Mouse (Mus musculus) hindbrain, embryonic 16.5 days (tissue): ENCODE data around the gene Nemf. TPM values are rescaled to one million over a fixed set of nuclear protein-coding genes. Genes with fewer than 3 reads are reported as not detected.

Experiments
- ATAC-seq: fragments of 200-750 bp; cut with Nextera tagmentation; 2 replicates; pipeline ENCODE4 v1.8.0; 2017; ENCODE audit warnings: moderate TSS enrichment, moderate library complexity
- H3K27ac ChIP-seq: fragments of 300-500 bp; sonication (generic); 2 replicates; pipeline ENCODE4 v1.5.1; 2014; ENCODE audit warnings: low read depth, mild to moderate bottlenecking, control low read depth, low read length, moderate library complexity
- H3K27me3 ChIP-seq: fragments of 300-500 bp; sonication (generic); replicated peaks from 2 replicates; pipeline ENCODE4 v1.6.1; 2014; ENCODE audit warnings: low read length; ENCODE audit not compliant: control insufficient read depth, insufficient read depth
- H3K36me3 ChIP-seq: fragments of 300-500 bp; sonication (generic); 2 replicates; pipeline ENCODE4 v1.6.1; 2014; ENCODE audit warnings: mild to moderate bottlenecking, low read length, moderate library complexity, mixed read lengths; ENCODE audit not compliant: control insufficient read depth, insufficient read depth
- H3K4me1 ChIP-seq: fragments of 300-500 bp; sonication (generic); 2 replicates; pipeline ENCODE4 v1.6.1; 2014; ENCODE audit warnings: low read depth, low read length; ENCODE audit not compliant: control insufficient read depth, insufficient read depth
- H3K4me2 ChIP-seq: fragments of 300-500 bp; sonication (generic); 2 replicates; pipeline ENCODE4 v1.6.1; 2014; ENCODE audit warnings: mild to moderate bottlenecking, low read length, control low read depth, moderate library complexity
- H3K4me3 ChIP-seq: fragments of 300-500 bp; sonication (generic); 2 replicates; pipeline ENCODE4 v1.5.1; 2014; ENCODE audit warnings: mild to moderate bottlenecking, low read length, control low read depth, moderate library complexity
- H3K9ac ChIP-seq: fragments of 300-500 bp; sonication (generic); 2 replicates; pipeline ENCODE4 v1.6.1; 2014; ENCODE audit warnings: low read depth, mild to moderate bottlenecking, control low read depth, low read length, moderate library complexity
- H3K9me3 ChIP-seq: fragments of 300-500 bp; sonication (generic); 2 replicates; pipeline ENCODE4 v1.6.1; 2014; ENCODE audit warnings: mild to moderate bottlenecking, low read length, moderate library complexity; ENCODE audit not compliant: control insufficient read depth
- WGBS: fragments of 180-500 bp; shearing (Covaris S2); extraction: QIAGEN DNeasy Blood & Tissue Kit; methylation state at CpG from one replicate; pipeline ENCODE4 v1.1.7; 2014; 5-methylcytosine and 5-hydroxymethylcytosine counted together
- polyA plus RNA-seq: library from polyadenylated mRNA; unstranded; fragments of >200 nt; fragmentation: Nextera tagmentation; extraction: Ambion mirVana; gene quantifications from 2 replicates; pipeline ENCODE4 v1.2.1, GENCODE M21; 2015

Nemf gene
- polyA plus RNA-seq, 1 experiment from 2014 or later, result 85.0 TPM

DNA sequence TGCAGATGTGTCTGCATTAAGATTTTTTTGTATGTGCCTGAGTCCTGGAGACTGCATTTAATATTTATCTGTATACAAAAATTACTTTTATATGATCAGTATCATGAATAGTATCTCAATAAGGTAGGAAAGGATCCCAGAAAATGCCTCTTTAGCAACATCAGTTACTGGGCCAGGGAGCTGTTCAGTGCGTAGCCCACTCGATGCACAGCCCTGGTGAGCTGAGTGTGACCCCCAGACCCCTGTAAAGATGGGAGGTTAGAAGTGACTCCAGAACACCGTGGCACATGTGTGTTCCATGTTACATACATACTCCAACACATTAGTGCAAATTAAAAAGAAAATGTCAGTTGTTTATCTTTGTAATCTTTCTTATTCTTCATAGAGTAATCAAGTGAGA lies 57.1 kb downstream of the Nemf start:
- Histone ChIP-seq H3K4me3 (no peak overlapping the region), H3K4me1 (peaks cover 23% of the 10 kb centered on the region), H3K9me3 (no peaks in the 10 kb centered on the region), H3K36me3 (peaks cover 17% of the 10 kb centered on the region), H3K27ac (no peak overlapping the region), H3K4me2 (no peak overlapping the region), H3K27me3 (no peaks in the 10 kb centered on the region), H3K9ac (no peak overlapping the region)
- no peak for ATAC-seq
- 88% methylated on average over 3 of the region's 3 CpGs for WGBS

DNA sequence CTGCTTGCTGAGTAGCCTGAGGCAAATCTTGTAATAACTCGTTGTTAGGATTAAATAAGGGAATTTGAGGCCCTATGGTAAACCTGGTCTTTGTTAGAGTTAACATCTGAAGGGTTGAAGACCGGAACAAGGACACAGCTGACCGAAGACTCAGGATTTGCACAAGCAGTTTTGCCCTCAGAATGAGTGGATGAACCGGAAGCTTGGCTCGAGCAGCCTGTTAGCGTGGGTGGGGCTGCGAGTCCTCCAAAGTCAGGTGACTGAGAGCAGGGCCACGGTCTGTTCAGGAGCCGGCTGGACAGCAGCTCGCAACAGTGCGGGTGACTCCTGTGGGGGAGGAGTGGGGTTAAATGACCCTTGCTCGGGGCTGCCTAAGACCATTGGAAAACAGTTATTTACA lies 57.7 kb downstream of the Nemf start:
- ATAC-seq, result no peak
- Histone ChIP-seq H3K4me2 (0 out of 2 replicates have a peak overlapping the region, but pooled peaks have one; percentile 13), H3K9me3 (no peaks in the 10 kb centered on the region), H3K27me3 (no peaks in the 10 kb centered on the region), H3K4me1 (peaks cover 23% of the 10 kb centered on the region), H3K9ac (no peak overlapping the region), H3K36me3 (peaks cover 16% of the 10 kb centered on the region), H3K27ac (no peak overlapping the region), H3K4me3 (no peak overlapping the region)
- WGBS, result 67% methylated on average over 12 of the region's 12 CpGs

DNA sequence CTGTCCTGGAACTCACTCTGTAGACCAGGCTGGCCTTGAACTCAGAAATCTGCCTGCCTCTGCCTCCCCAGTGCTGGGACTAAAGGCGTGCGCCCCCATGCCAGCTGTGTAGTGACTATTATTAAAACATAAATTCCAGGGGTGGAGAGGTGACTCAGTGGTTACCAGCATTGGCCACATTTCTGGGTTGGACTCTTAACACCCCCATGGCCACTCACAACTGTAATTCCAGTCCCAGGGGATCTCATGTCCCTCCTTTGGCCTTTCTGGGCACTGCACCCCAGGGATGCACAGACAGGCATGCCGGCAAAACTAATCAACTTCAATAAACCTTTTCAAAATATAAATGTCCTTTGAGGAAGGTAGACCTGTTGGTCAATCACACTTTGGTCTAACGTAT lies 58.7 kb downstream of the Nemf start:
- H3K27me3 ChIP-seq, result no peaks in the 10 kb centered on the region
- ATAC-seq, result no peak
- 83% methylated on average over 4 of the region's 4 CpGs for WGBS
- H3K9ac ChIP-seq, result no peak overlapping the region
- H3K36me3 ChIP-seq, result peaks cover 9% of the 10 kb centered on the region
- no peak overlapping the region for H3K27ac ChIP-seq
- no peaks in the 10 kb centered on the region for H3K9me3 ChIP-seq
- H3K4me2 ChIP-seq, result peak overlapping the region; percentile 70
- peaks cover 23% of the 10 kb centered on the region for H3K4me1 ChIP-seq
- H3K4me3 ChIP-seq, result peak overlapping the region; percentile 89

DNA sequence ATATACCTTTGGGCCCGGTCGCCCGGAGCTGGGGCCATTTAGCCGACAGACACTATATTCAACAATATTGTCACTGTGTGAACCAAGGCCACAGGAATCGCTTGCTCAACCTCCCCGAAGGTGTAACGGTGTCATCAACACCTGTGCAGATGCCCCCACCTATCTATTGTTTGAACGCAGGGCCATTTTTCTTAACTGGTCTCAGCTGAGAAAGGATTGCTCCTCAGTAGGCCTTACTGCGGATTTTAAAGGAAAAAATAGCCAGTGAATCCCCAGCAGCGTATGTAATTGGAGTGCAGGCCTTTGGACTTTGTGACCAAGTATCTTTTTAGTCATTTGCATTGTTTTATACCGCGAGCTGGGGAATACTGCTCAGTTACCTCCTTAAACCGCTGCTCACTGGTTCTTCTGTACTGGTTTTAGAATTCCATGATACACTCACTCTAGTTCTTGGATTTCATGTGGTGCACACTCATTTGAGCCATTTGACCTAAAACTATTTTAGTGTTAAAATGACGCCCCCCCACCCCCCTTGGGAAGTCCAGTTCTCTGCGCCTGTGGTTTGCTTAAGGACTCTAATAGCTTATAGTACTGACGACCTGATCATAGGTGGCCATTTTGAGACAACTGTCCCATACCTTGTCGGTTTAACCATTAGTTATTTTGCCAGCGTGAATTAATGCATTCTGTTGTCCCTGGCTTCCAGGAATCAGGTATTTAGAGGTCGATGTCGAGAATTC lies 59.4 kb downstream of the Nemf start:
- H3K4me3 ChIP-seq, result peak overlapping the region; percentile 89
- no peaks in the 10 kb centered on the region for H3K9me3 ChIP-seq
- H3K36me3 ChIP-seq, result peaks cover 5% of the 10 kb centered on the region
- peaks cover 23% of the 10 kb centered on the region for H3K4me1 ChIP-seq
- peak overlapping the region; percentile 93 for H3K27ac ChIP-seq
- 17% methylated on average over 20 of the region's 20 CpGs for WGBS
- peak overlapping the region; percentile 70 for H3K4me2 ChIP-seq
- peak overlapping the region; percentile 86 for H3K9ac ChIP-seq
- no peak; the same call in none of the 2 replicates for ATAC-seq
- no peaks in the 10 kb centered on the region for H3K27me3 ChIP-seq

- H3K27me3 ChIP-seq, result no peaks in the 10 kb centered on the region
- no peaks in the 10 kb centered on the region for H3K36me3 ChIP-seq
- ATAC-seq, result peak; percentile 97
- no peaks in the 10 kb centered on the region for H3K9me3 ChIP-seq
- peak within 1 kb of the TSS; percentile 89 for H3K4me3 ChIP-seq
- H3K27ac ChIP-seq, result peak within 1 kb of the TSS; percentile 93
- under 1% methylated on average over 75 of the region's 98 CpGs for WGBS
- H3K4me2 ChIP-seq, result peak within 1 kb of the TSS; percentile 70
- H3K4me1 ChIP-seq, result peaks cover 23% of the 10 kb centered on the region
- H3K9ac ChIP-seq, result peak within 1 kb of the TSS; percentile 86
Measured at GRCm38 (mm10) chr12:69296511-69297410, 60.2 kb downstream of the Nemf start, which contains the start of gene Klhdc2. Gene Klhdc2, plus strand, starts transcription at chr12:69296681.

GRCm38 (mm10) chr12:69295651-69296050 lies 61.3 kb downstream of the Nemf start:
- no peak for ATAC-seq
- Histone ChIP-seq H3K4me1 (peaks cover 23% of the 10 kb centered on the region), H3K9me3 (no peaks in the 10 kb centered on the region), H3K4me3 (peak overlapping the region; percentile 89), H3K27ac (0 out of 2 replicates have a peak overlapping the region, but pooled peaks have one; percentile 93), H3K36me3 (no peaks in the 10 kb centered on the region), H3K4me2 (peak overlapping the region; percentile 70), H3K9ac (peak overlapping the region; percentile 86; the same call in 1 of the 2 replicates), H3K27me3 (no peaks in the 10 kb centered on the region)
- 86% methylated on average over 4 of the region's 4 CpGs for WGBS

- no peaks in the 10 kb centered on the region for H3K27me3 ChIP-seq
- H3K4me2 ChIP-seq, result no peak overlapping the region
- ATAC-seq, result no peak
- H3K27ac ChIP-seq, result no peak overlapping the region
- no peak overlapping the region for H3K4me3 ChIP-seq
- no peaks in the 10 kb centered on the region for H3K9me3 ChIP-seq
- H3K4me1 ChIP-seq, result peaks cover 23% of the 10 kb centered on the region
- whole genome bisulfite sequencing, result 90% methylated on average over 2 of the region's 2 CpGs
- no peak overlapping the region for H3K9ac ChIP-seq
- no peaks in the 10 kb centered on the region for H3K36me3 ChIP-seq
Measured at GRCm38 (mm10) chr12:69294936-69295335, 62.0 kb downstream of the Nemf start.

DNA sequence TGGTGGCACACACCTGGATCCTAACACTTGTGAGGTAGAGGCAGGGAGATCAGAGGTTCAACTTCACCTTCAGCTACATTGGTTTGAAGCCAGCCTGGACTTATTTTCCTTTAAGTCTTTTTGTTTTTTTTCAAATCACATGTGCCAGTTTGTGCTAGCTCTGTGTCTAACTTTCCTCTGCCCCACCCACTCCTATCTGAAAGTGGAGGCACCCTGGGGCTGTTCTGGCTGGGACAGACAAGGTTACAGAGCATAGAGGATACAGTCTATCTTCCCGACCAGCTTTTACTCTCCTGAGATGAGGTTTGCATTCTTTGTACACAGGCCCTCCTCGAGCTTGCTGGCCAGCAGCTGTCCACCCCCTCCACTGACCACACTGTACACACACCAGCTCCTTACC lies 63.1 kb downstream of the Nemf start:
- Histone ChIP-seq H3K9me3 (no peaks in the 10 kb centered on the region), H3K27me3 (no peaks in the 10 kb centered on the region), H3K4me1 (peaks cover 17% of the 10 kb centered on the region), H3K4me3 (no peak overlapping the region), H3K9ac (no peak overlapping the region), H3K27ac (no peak overlapping the region), H3K4me2 (no peak overlapping the region), H3K36me3 (no peaks in the 10 kb centered on the region)
- no peak for ATAC-seq
- WGBS, result 69% methylated on average over 2 of the region's 2 CpGs

GRCm38 (mm10) chr12:69292401-69292800 lies 64.6 kb downstream of the Nemf start:
- Histone ChIP-seq H3K4me3 (no peak overlapping the region), H3K4me2 (no peak overlapping the region), H3K9ac (no peak overlapping the region), H3K27ac (no peak overlapping the region), H3K9me3 (no peaks in the 10 kb centered on the region), H3K36me3 (no peaks in the 10 kb centered on the region), H3K4me1 (peaks cover 7% of the 10 kb centered on the region; the same call in 1 of the 2 replicates), H3K27me3 (no peaks in the 10 kb centered on the region)
- 90% methylated on average over 6 of the region's 6 CpGs for WGBS
- no peak for ATAC-seq
